Comparison of ENCODE assay signal across 24 mouse cellular contexts in the genomic region with DNA sequence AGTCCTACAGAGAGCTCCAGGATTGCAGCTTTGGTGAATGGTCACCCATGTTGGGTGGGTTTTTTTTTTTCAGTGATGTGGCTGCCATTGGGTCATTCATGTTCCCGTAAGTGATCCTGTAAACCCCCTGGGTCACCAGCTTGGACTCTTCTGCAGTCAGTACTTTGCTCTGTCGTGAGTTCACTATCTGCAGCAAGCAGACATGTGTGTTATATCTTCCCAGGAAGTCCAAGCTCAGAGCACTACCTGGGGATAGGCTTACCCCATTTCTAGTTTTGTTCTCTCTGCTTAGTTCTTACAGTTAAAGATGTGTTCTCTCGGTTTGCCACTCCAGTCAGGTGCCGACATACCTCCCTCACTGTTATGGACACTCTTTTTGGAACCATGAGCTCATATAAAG.
"Had no signal": no experiment of that assay in that cellular context is flagged by ENCODE, and none has a peak within 500 bp of the region (broad histone marks: within the 10 kb centered on the region; RNA-seq: fewer than 3 reads in every experiment).

No protein-coding gene starts in this region.

- ATAC-seq: hindbrain, postnatal 0 days; intestine, embryonic 16.5 days had no signal

- H3K36me3 ChIP-seq: heart, embryonic 15.5 days; hindbrain, embryonic 13.5 days; hindbrain, embryonic 15.5 days; kidney, embryonic 15.5 days; limb, embryonic 10.5 days; limb, embryonic 12.5 days; liver, embryonic 13.5 days; liver, embryonic 15.5 days had no signal

- DNase-seq: gastrocnemius, postnatal 14 days; gastrocnemius, postnatal 36 days; heart, adult 18-20 months; heart, postnatal 36 days; kidney, adult 11 months; kidney, adult 2 months; kidney, adult 9 months; kidney, postnatal 14 days; kidney, postnatal 36 days; liver; liver, embryonic 13.5 days had no signal

- H3K9ac ChIP-seq: heart, embryonic 15.5 days; hindbrain, embryonic 13.5 days; hindbrain, embryonic 15.5 days; kidney, embryonic 15.5 days; limb, embryonic 12.5 days; liver, embryonic 13.5 days; liver, embryonic 15.5 days had no signal

- H3K27me3 ChIP-seq: heart, embryonic 15.5 days; hindbrain, embryonic 13.5 days; hindbrain, embryonic 15.5 days; kidney, embryonic 15.5 days; limb, embryonic 12.5 days; liver, embryonic 13.5 days; liver, embryonic 15.5 days had no signal

- H3K4me2 ChIP-seq: heart, embryonic 11.5 days; heart, embryonic 15.5 days; hindbrain, embryonic 13.5 days; hindbrain, embryonic 15.5 days; kidney, embryonic 15.5 days; limb, embryonic 12.5 days; liver, embryonic 11.5 days; liver, embryonic 13.5 days; liver, embryonic 15.5 days had no signal

- H3K4me3 ChIP-seq: heart, embryonic 15.5 days; hindbrain, embryonic 13.5 days; hindbrain, embryonic 15.5 days; kidney, embryonic 15.5 days; left cerebral cortex, adult 2 months; limb, embryonic 10.5 days; limb, embryonic 12.5 days; liver, embryonic 13.5 days; liver, embryonic 15.5 days had no signal

- H3K27ac ChIP-seq: hindbrain, embryonic 13.5 days; hindbrain, embryonic 15.5 days; hindbrain, postnatal 0 days; kidney, embryonic 15.5 days; kidney, postnatal 0 days; left cerebral cortex, adult 2 months; limb, embryonic 10.5 days; limb, embryonic 12.5 days; liver, embryonic 13.5 days; liver, embryonic 15.5 days had no signal

- H3K9me3 ChIP-seq: heart, embryonic 15.5 days; hindbrain, embryonic 13.5 days; hindbrain, embryonic 15.5 days; kidney, embryonic 15.5 days; limb, embryonic 10.5 days; limb, embryonic 12.5 days; liver, embryonic 13.5 days; liver, embryonic 15.5 days had no signal
